Mouse (Mus musculus): ENCODE measurements around the gene Afap1. TPM values are rescaled to one million over a fixed set of nuclear protein-coding genes. Genes with fewer than 3 reads are reported as not detected.

Gene Afap1
- 10 to 100 TPM in 1 of 2 experiments, 1 to 10 TPM in 1; 9.1 to 13.9 TPM for total RNA-seq (2023)

DNA sequence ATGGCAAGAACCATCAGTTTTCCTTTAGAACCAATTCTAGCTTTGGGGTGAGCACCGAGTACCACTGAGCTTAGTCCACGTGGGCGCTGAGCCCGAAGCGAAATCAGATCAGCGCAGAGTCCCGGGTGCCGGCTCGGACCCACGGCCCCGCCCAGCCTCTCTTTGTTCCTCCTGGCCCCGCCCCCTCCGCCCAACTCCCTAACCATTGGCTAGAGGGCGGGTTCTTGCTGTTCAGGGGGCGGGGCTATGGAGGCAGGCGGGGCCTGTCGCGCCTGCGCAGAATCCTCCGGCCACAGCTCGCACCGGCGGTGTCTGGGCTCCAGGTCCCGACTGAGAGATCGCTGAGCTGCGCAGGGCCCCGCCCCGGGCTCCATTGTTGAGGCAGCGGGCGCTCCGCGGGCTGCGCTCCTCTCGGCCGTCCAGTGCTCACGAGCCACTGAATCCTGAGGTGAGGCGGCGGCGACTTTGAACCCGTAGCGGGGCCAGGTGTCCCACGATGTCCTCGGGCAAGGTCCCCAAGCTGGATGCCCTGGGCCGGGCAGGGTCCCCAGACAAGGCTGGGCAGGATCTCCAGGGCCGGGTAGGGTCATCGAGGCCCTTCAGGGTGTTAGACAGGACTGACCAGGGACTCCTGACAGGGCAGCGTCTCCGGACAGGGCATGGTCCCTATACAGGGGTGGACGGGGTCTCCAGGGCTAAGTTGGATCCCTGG, at the start of gene Afap1:
TSS of gene Afap1 (plus strand) at position 227 of the 712 bp plus-strand sequence.

Other genes with a start within 250 kb of the Afap1 start
- not detected for gene Htra3, start 213.5 kb upstream of the Afap1 start, total RNA-seq (2023)
- gene Sh3tc1, start 153.3 kb upstream of the Afap1 start, total RNA-seq (2023): 10 to 100 TPM; 26.3 to 26.5 TPM
- gene Ablim2, start 135.4 kb upstream of the Afap1 start, total RNA-seq (2023): under 1 TPM; 0.20 to 0.21 TPM